Mouse (Mus musculus): ENCODE data around the gene Spaar. TPM values are rescaled to one million over a fixed set of nuclear protein-coding genes. Genes with fewer than 3 reads are reported as not detected.

Spaar gene
- total RNA-seq (2014; fragmentation: Nextera tagmentation): not detected in 2 replicates
- 0.11 TPM in 1 of 2 replicates, not detected in the other for total RNA-seq (2017)
- not detected in 2 replicates for polyA plus RNA-seq (2012)

- TF ChIP-seq GATA1 (IDR thresholded peaks at IDR 0.05; ENCODE audit: borderline replicate concordance, low read length): no peak
- TF ChIP-seq CTCF (IDR thresholded peaks at IDR 0.05; ENCODE audit: low read depth, low read length): no peak
- TF ChIP-seq POLR2AphosphoS5 (IDR thresholded peaks at IDR 0.05; ENCODE audit: insufficient replicate concordance, low read depth, low read length): no peak
- no peak for TF ChIP-seq GATA2 (IDR thresholded peaks at IDR 0.05; ENCODE audit: borderline replicate concordance, low read depth, low read length)
- TF ChIP-seq TAL1 (conservative IDR thresholded peaks at IDR 0.05; ENCODE audit: low read depth, low read length): no peak
- no peak within 1 kb of the TSS for H3K4me3 ChIP-seq (ENCODE audit: low read depth, low read length)
- H3K9me3 ChIP-seq (replicated peaks): no peaks in the 10 kb centered on the region
- no peak for ATAC-seq (ENCODE audit: extremely low read depth, insufficient number of reproducible peaks, low FRiP score, poor library complexity, severe bottlenecking)
- H3K27me3 ChIP-seq (ENCODE audit: insufficient read depth, low read length): peaks cover 46% of the 10 kb centered on the region
- no peaks in the 10 kb centered on the region for H3K36me3 ChIP-seq (replicated peaks)
- DNase-seq (ENCODE audit: low spot score): no peak
- no peaks in the 10 kb centered on the region for H3K4me1 ChIP-seq (ENCODE audit: insufficient read depth, low read depth, low read length)
These were observed at the start of gene Spaar for GRCm38 (mm10) chr4:43729794-43730550. Spaar (plus strand) TSS chr4:43730034.

GRCm38 (mm10) chr4:43690021-43690420 is 39.8 kb upstream of the Spaar start:
- Histone ChIP-seq H3K4me1 (ENCODE audit: insufficient read depth, low read depth, low read length) (peaks cover 26% of the 10 kb centered on the region), H3K4me3 (ENCODE audit: low read depth, low read length) (no peak overlapping the region), H3K27me3 (ENCODE audit: insufficient read depth, low read length) (peaks cover 23% of the 10 kb centered on the region), H3K9me3 (replicated peaks) (no peaks in the 10 kb centered on the region), H3K36me3 (replicated peaks) (no peaks in the 10 kb centered on the region)
- TF ChIP-seq POLR2AphosphoS5 (IDR thresholded peaks at IDR 0.05; ENCODE audit: insufficient replicate concordance, low read depth, low read length) (no peak), CTCF (IDR thresholded peaks at IDR 0.05; ENCODE audit: low read depth, low read length) (no peak), GATA1 (IDR thresholded peaks at IDR 0.05; ENCODE audit: borderline replicate concordance, low read length) (no peak), GATA2 (IDR thresholded peaks at IDR 0.05; ENCODE audit: borderline replicate concordance, low read depth, low read length) (no peak), TAL1 (conservative IDR thresholded peaks at IDR 0.05; ENCODE audit: low read depth, low read length) (no peak)
- no peak for ATAC-seq (ENCODE audit: extremely low read depth, insufficient number of reproducible peaks, low FRiP score, poor library complexity, severe bottlenecking)
- no peak for DNase-seq (ENCODE audit: low spot score)

- no peak for TF ChIP-seq TAL1 (conservative IDR thresholded peaks at IDR 0.05; ENCODE audit: low read depth, low read length)
- no peak for TF ChIP-seq GATA1 (IDR thresholded peaks at IDR 0.05; ENCODE audit: borderline replicate concordance, low read length)
- TF ChIP-seq CTCF (IDR thresholded peaks at IDR 0.05; ENCODE audit: low read depth, low read length): no peak
- no peak for TF ChIP-seq GATA2 (IDR thresholded peaks at IDR 0.05; ENCODE audit: borderline replicate concordance, low read depth, low read length)
- no peak for TF ChIP-seq POLR2AphosphoS5 (IDR thresholded peaks at IDR 0.05; ENCODE audit: insufficient replicate concordance, low read depth, low read length)
- H3K9me3 ChIP-seq (replicated peaks): no peaks in the 10 kb centered on the region
- ATAC-seq (ENCODE audit: extremely low read depth, insufficient number of reproducible peaks, low FRiP score, poor library complexity, severe bottlenecking) (no peak), DNase-seq (ENCODE audit: low spot score) (no peak)
- peaks cover 13% of the 10 kb centered on the region for H3K27me3 ChIP-seq (ENCODE audit: insufficient read depth, low read length)
- peaks cover 35% of the 10 kb centered on the region for H3K4me1 ChIP-seq (ENCODE audit: insufficient read depth, low read depth, low read length)
- no peaks in the 10 kb centered on the region for H3K36me3 ChIP-seq (replicated peaks)
- no peak overlapping the region for H3K4me3 ChIP-seq (ENCODE audit: low read depth, low read length)
These were observed 38.8 kb upstream of the Spaar start for GRCm38 (mm10) chr4:43691026-43691425.

- H3K9me3 ChIP-seq (replicated peaks): no peaks in the 10 kb centered on the region
- H3K27me3 ChIP-seq (ENCODE audit: insufficient read depth, low read length): peaks cover 20% of the 10 kb centered on the region
- H3K4me1 ChIP-seq (ENCODE audit: insufficient read depth, low read depth, low read length): peaks cover 42% of the 10 kb centered on the region
- DNase-seq (ENCODE audit: low spot score) (peak; percentile 15), ATAC-seq (ENCODE audit: extremely low read depth, insufficient number of reproducible peaks, low FRiP score, poor library complexity, severe bottlenecking) (peak; percentile 51; the same call in 1 of the 2 replicates)
- H3K4me3 ChIP-seq (ENCODE audit: low read depth, low read length): no peak overlapping the region
- TF ChIP-seq GATA1 (IDR thresholded peaks at IDR 0.05; ENCODE audit: borderline replicate concordance, low read length) (no peak), CTCF (IDR thresholded peaks at IDR 0.05; ENCODE audit: low read depth, low read length) (no peak), GATA2 (IDR thresholded peaks at IDR 0.05; ENCODE audit: borderline replicate concordance, low read depth, low read length) (no peak), POLR2AphosphoS5 (IDR thresholded peaks at IDR 0.05; ENCODE audit: insufficient replicate concordance, low read depth, low read length) (no peak), TAL1 (conservative IDR thresholded peaks at IDR 0.05; ENCODE audit: low read depth, low read length) (no peak)
- H3K36me3 ChIP-seq (replicated peaks): no peaks in the 10 kb centered on the region
These were observed 36.0 kb upstream of the Spaar start for GRCm38 (mm10) chr4:43693806-43694241.

GRCm38 (mm10) chr4:43694439-43695248 is 35.2 kb upstream of the Spaar start:
- no peak for ATAC-seq (ENCODE audit: extremely low read depth, insufficient number of reproducible peaks, low FRiP score, poor library complexity, severe bottlenecking)
- Histone ChIP-seq H3K36me3 (replicated peaks) (no peaks in the 10 kb centered on the region), H3K4me1 (ENCODE audit: insufficient read depth, low read depth, low read length) (peaks cover 42% of the 10 kb centered on the region), H3K27me3 (ENCODE audit: insufficient read depth, low read length) (peaks cover 20% of the 10 kb centered on the region), H3K4me3 (ENCODE audit: low read depth, low read length) (no peak overlapping the region), H3K9me3 (replicated peaks) (no peaks in the 10 kb centered on the region)
- TF ChIP-seq TAL1 (conservative IDR thresholded peaks at IDR 0.05; ENCODE audit: low read depth, low read length) (peak; percentile 9; the same call in 1 of the 2 replicates), GATA1 (IDR thresholded peaks at IDR 0.05; ENCODE audit: borderline replicate concordance, low read length) (no peak)
- peak; percentile 35 for DNase-seq (ENCODE audit: low spot score)

- no peaks in the 10 kb centered on the region for H3K36me3 ChIP-seq (replicated peaks)
- H3K4me3 ChIP-seq (ENCODE audit: low read depth, low read length): no peak overlapping the region
- peaks cover 23% of the 10 kb centered on the region for H3K27me3 ChIP-seq (ENCODE audit: insufficient read depth, low read length)
- DNase-seq (ENCODE audit: low spot score): peak; percentile 43
- TF ChIP-seq POLR2AphosphoS5 (IDR thresholded peaks at IDR 0.05; ENCODE audit: insufficient replicate concordance, low read depth, low read length) (no peak), GATA2 (IDR thresholded peaks at IDR 0.05; ENCODE audit: borderline replicate concordance, low read depth, low read length) (no peak), CTCF (IDR thresholded peaks at IDR 0.05; ENCODE audit: low read depth, low read length) (no peak), GATA1 (IDR thresholded peaks at IDR 0.05; ENCODE audit: borderline replicate concordance, low read length) (no peak), TAL1 (conservative IDR thresholded peaks at IDR 0.05; ENCODE audit: low read depth, low read length) (no peak)
- no peaks in the 10 kb centered on the region for H3K9me3 ChIP-seq (replicated peaks)
- ATAC-seq (ENCODE audit: extremely low read depth, insufficient number of reproducible peaks, low FRiP score, poor library complexity, severe bottlenecking): no peak
- H3K4me1 ChIP-seq (ENCODE audit: insufficient read depth, low read depth, low read length): peaks cover 42% of the 10 kb centered on the region
These were observed 34.6 kb upstream of the Spaar start for GRCm38 (mm10) chr4:43695249-43695671.
